ENCODE assay signal across 8 mouse cellular contexts in genomic region chr16:93973554-93973953, GRCm38 (mm10). TPM values are rescaled to one million over a fixed set of nuclear protein-coding genes. Genes with fewer than 3 reads are reported as not detected.
DNase-seq lines count a peak whose midpoint lies in the region; ATAC-seq and TF ChIP-seq lines count a peak whose summit lies in the region.

No protein-coding gene starts in this region.

- H3K27me3 ChIP-seq in forebrain, embryonic 10.5 days (ENCODE audit: poor library complexity, severe bottlenecking): no peaks in the 10 kb centered on the region
- no peaks in the 10 kb centered on the region for H3K27me3 ChIP-seq in forebrain, postnatal 0 days (ENCODE audit: insufficient read depth, low read length)
- H3K27me3 ChIP-seq in midbrain, embryonic 10.5 days (ENCODE audit: low read depth, poor library complexity, severe bottlenecking): no peaks in the 10 kb centered on the region

- no peaks in the 10 kb centered on the region for H3K36me3 ChIP-seq in forebrain, embryonic 10.5 days (replicated peaks)
- no peaks in the 10 kb centered on the region for H3K36me3 ChIP-seq in forebrain, postnatal 0 days (ENCODE audit: insufficient read depth)
- H3K36me3 ChIP-seq in midbrain, embryonic 10.5 days: no peaks in the 10 kb centered on the region

- no peak for ATAC-seq in forebrain, postnatal 0 days
- no peak for ATAC-seq in inflammation-experienced regulatory T-cells, adult 6 months

- no peak overlapping the region for H3K4me2 ChIP-seq in forebrain, postnatal 0 days (ENCODE audit: low read depth)

- peak overlapping the region; percentile 62 for H3K27ac ChIP-seq in forebrain, embryonic 10.5 days
- no peak overlapping the region for H3K27ac ChIP-seq in forebrain, postnatal 0 days (ENCODE audit: low read depth, low read length)
- no peak overlapping the region for H3K27ac ChIP-seq in brown adipose tissue, adult 24 weeks (replicated peaks; ENCODE audit: low read depth, low read length)
- H3K27ac ChIP-seq in midbrain, embryonic 10.5 days (replicated peaks): peak overlapping the region; percentile 64

- H3K4me1 ChIP-seq in forebrain, embryonic 10.5 days: peaks cover 15% of the 10 kb centered on the region
- no peaks in the 10 kb centered on the region for H3K4me1 ChIP-seq in forebrain, postnatal 0 days (ENCODE audit: insufficient read depth)
- no peaks in the 10 kb centered on the region for H3K4me1 ChIP-seq in brown adipose tissue, adult 24 weeks (ENCODE audit: control insufficient read depth, insufficient read depth, insufficient read length, low read length)
- H3K4me1 ChIP-seq in midbrain, embryonic 10.5 days: peaks cover 9% of the 10 kb centered on the region

- peak overlapping the region; percentile 43 for H3K4me3 ChIP-seq in forebrain, embryonic 10.5 days
- no peak overlapping the region for H3K4me3 ChIP-seq in forebrain, postnatal 0 days (ENCODE audit: low read depth, low read length)
- peak overlapping the region; percentile 50 for H3K4me3 ChIP-seq in brown adipose tissue, adult 24 weeks (ENCODE audit: insufficient read depth, low read depth, low read length)
- peak overlapping the region; percentile 46 for H3K4me3 ChIP-seq in midbrain, embryonic 10.5 days

- H3K9ac ChIP-seq in forebrain, postnatal 0 days: no peak overlapping the region

- no peak for TF ChIP-seq CTCF in forebrain, postnatal 0 days (IDR thresholded peaks at IDR 0.05; ENCODE audit: low read depth)

- 50% methylated on average over 5 of the region's 5 CpGs for WGBS in forebrain, embryonic 10.5 days
- 46% methylated on average over 5 of the region's 5 CpGs for WGBS in forebrain, postnatal 0 days
- 49% methylated on average over 5 of the region's 5 CpGs for WGBS in midbrain, embryonic 10.5 days

- no peaks in the 10 kb centered on the region for H3K9me3 ChIP-seq in forebrain, embryonic 10.5 days
- H3K9me3 ChIP-seq in forebrain, postnatal 0 days (ENCODE audit: low read length): no peaks in the 10 kb centered on the region
- no peaks in the 10 kb centered on the region for H3K9me3 ChIP-seq in midbrain, embryonic 10.5 days (replicated peaks)

- peak; percentile 16 for DNase-seq in forebrain, embryonic 10.5 days (ENCODE audit: extremely low spot score, low spot score)
- DNase-seq in forebrain, postnatal 0 days: no peak
- peak; percentile 54 for DNase-seq in induced T-regulatory cell, adult 2 months (ENCODE audit: low read depth)
- peak; percentile 42 for DNase-seq in midbrain, embryonic 10.5 days (ENCODE audit: low spot score)
- DNase-seq in thymus, postnatal 14 days: peak; percentile 76
- no peak for DNase-seq in urinary bladder, postnatal 25 days (ENCODE audit: low spot score)

RNA-seq across cellular contexts. Expression of gene Cldn14, which starts 35.1 kb away (rescaled TPM):
- not detected in 2 replicates for polyA plus RNA-seq in forebrain, embryonic 10.5 days (2016; fragmentation: Nextera tagmentation; extraction: Ambion mirVana)
- total RNA-seq in forebrain, postnatal 0 days (2014; rRNA removed): 0.23 TPM in 1 of 2 replicates, not detected in the other
- polyA plus RNA-seq in forebrain, postnatal 0 days (2015; fragmentation: Nextera tagmentation; extraction: Ambion mirVana): not detected in 2 replicates
- not detected in 2 replicates for polyA plus RNA-seq in brown adipose tissue, adult 24 weeks (2012; ENCODE audit: insufficient read depth, insufficient read length, missing spikeins)
- polyA plus RNA-seq in midbrain, embryonic 10.5 days (2016; fragmentation: Nextera tagmentation; extraction: Ambion mirVana): not detected in 2 replicates
- not detected for polyA plus RNA-seq in inflammation-experienced regulatory T-cells, adult 6 months (2017; shearing (Covaris generic))

Comparison
In these comparisons a context has a peak if more than half of its experiments do, and no peak if none do; other contexts are left out.
1. DNase-seq: peak in forebrain, embryonic 10.5 days (single experiment), induced T-regulatory cell, adult 2 months (single experiment), midbrain, embryonic 10.5 days (single experiment) and thymus, postnatal 14 days (single experiment); none in forebrain, postnatal 0 days (single experiment) and urinary bladder, postnatal 25 days (single experiment).
2. H3K27ac ChIP-seq: peak in forebrain, embryonic 10.5 days (single experiment) and midbrain, embryonic 10.5 days (single experiment); none in forebrain, postnatal 0 days (single experiment) and brown adipose tissue, adult 24 weeks (single experiment).